Comparison of ENCODE assay signal across 31 mouse cellular contexts in the genomic region with DNA sequence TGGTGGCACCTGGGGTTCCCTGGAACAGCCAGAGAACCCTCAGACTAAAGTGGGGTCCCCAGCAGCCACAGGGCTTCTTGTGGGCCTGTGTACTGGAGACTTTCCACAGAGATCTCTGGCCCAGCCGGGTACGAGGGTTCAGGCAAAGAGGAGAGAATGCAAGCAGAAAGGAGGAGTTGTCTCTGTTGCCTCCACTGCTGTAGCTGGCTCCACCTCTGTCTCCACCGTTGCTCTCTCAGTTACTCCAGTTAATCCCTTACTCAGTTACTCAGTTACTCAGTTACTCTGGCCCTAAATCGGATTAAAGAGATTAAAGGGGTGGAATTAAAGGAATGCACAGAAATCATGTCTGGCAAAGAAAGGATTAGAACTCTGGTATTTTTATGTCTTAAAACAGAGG. TPM values are rescaled to one million over a fixed set of nuclear protein-coding genes. Genes with fewer than 3 reads are reported as not detected.
DNase-seq lines count a peak whose midpoint lies in the region; ATAC-seq and TF ChIP-seq lines count a peak whose summit lies in the region.
"Had no signal": no experiment of that assay in that cellular context is flagged by ENCODE, and none has a peak within 500 bp of the region (broad histone marks: within the 10 kb centered on the region; RNA-seq: fewer than 3 reads in every experiment).

A gene (minus strand): TSS at position 223 of the 400 bp plus-strand sequence.

- DNase-seq in forebrain, embryonic 10.5 days (ENCODE audit: extremely low spot score, low spot score) = no peak
- no peak for DNase-seq in forebrain, embryonic 11.5 days (ENCODE audit: low spot score)
- peak; percentile 83 for DNase-seq in kidney, adult 2 months
- DNase-seq in retina, postnatal 1 day = peak; percentile 33
- no peak for DNase-seq in retina, embryonic 14.5 days (ENCODE audit: low spot score)
- no peak for DNase-seq in urinary bladder, postnatal 14 days (ENCODE audit: low spot score)
- DNase-seq: adrenal gland, adult 8-10 months; adrenal gland, postnatal 25 days; cerebellum, adult 11-12 months; cerebellum, adult 8-10 months; cerebellum, postnatal 10 days; cerebellum, postnatal 36 days; embryo, embryonic 11 days; gastrocnemius, postnatal 25 days; heart, adult 18-20 months; heart, postnatal 10 days; heart, postnatal 36 days had no signal

- no peak within 1 kb of the TSS for H3K4me2 ChIP-seq in forebrain, embryonic 11.5 days (ENCODE audit: low read depth, low read length, severe bottlenecking)
- H3K4me2 ChIP-seq in kidney, embryonic 14.5 days (replicated peaks; ENCODE audit: low read depth, low read length) = no peak within 1 kb of the TSS
- H3K4me2 ChIP-seq: embryonic facial prominence, embryonic 13.5 days; forebrain, embryonic 12.5 days; forebrain, embryonic 15.5 days; heart, embryonic 12.5 days; heart, embryonic 15.5 days; hindbrain, embryonic 13.5 days had no signal

- no peaks in the 10 kb centered on the region for H3K36me3 ChIP-seq in forebrain, embryonic 10.5 days (replicated peaks)
- no peaks in the 10 kb centered on the region for H3K36me3 ChIP-seq in forebrain, embryonic 11.5 days (ENCODE audit: control insufficient read depth, insufficient read depth, low read length)
- no peaks in the 10 kb centered on the region for H3K36me3 ChIP-seq in kidney, adult 2 months (ENCODE audit: control insufficient read depth, insufficient read depth, low read length)
- no peaks in the 10 kb centered on the region for H3K36me3 ChIP-seq in kidney, embryonic 14.5 days (ENCODE audit: control insufficient read depth, insufficient read depth, low read length)
- H3K36me3 ChIP-seq: embryonic facial prominence, embryonic 10.5 days; embryonic facial prominence, embryonic 13.5 days; forebrain, embryonic 12.5 days; forebrain, embryonic 15.5 days; heart, embryonic 12.5 days; heart, embryonic 15.5 days; hindbrain, embryonic 10.5 days; hindbrain, embryonic 13.5 days had no signal

- ATAC-seq in forebrain, embryonic 11.5 days (replicated peaks; ENCODE audit: low FRiP score) = no peak
- ATAC-seq in kidney, embryonic 14.5 days (ENCODE audit: low FRiP score, low TSS enrichment) = no peak
- no peak for ATAC-seq in erythroblast, adult 5-6 weeks (replicated peaks; ENCODE audit: low FRiP score, poor library complexity, severe bottlenecking)
- ATAC-seq: activated CD4-positive, CD25-positive, alpha-beta regulatory T cell, adult 4 months; forebrain, embryonic 15.5 days had no signal

- TF ChIP-seq POLR2A in kidney, adult 2 months (IDR thresholded peaks at IDR 0.05; ENCODE audit: low read depth, low read length) = no peak

- H3K4me3 ChIP-seq in forebrain, embryonic 10.5 days = no peak within 1 kb of the TSS
- H3K4me3 ChIP-seq in forebrain, embryonic 11.5 days (ENCODE audit: low read depth, low read length) = no peak within 1 kb of the TSS
- H3K4me3 ChIP-seq in kidney, adult 2 months (ENCODE audit: insufficient read depth, low read depth, low read length) = peak within 1 kb of the TSS; percentile 31
- H3K4me3 ChIP-seq in kidney, embryonic 14.5 days (ENCODE audit: low read length) = no peak within 1 kb of the TSS
- H3K4me3 ChIP-seq: embryonic facial prominence, embryonic 10.5 days; embryonic facial prominence, embryonic 13.5 days; forebrain, embryonic 12.5 days; forebrain, embryonic 15.5 days; heart, embryonic 12.5 days; heart, embryonic 15.5 days; hindbrain, embryonic 10.5 days; hindbrain, embryonic 13.5 days had no signal

- H3K9me3 ChIP-seq in forebrain, embryonic 10.5 days = no peaks in the 10 kb centered on the region
- H3K9me3 ChIP-seq in forebrain, embryonic 11.5 days (ENCODE audit: control insufficient read depth, low read length) = no peaks in the 10 kb centered on the region
- no peaks in the 10 kb centered on the region for H3K9me3 ChIP-seq in kidney, embryonic 14.5 days (ENCODE audit: control insufficient read depth, low read length)
- H3K9me3 ChIP-seq: embryonic facial prominence, embryonic 10.5 days; embryonic facial prominence, embryonic 13.5 days; forebrain, embryonic 12.5 days; forebrain, embryonic 15.5 days; heart, embryonic 12.5 days; heart, embryonic 15.5 days; hindbrain, embryonic 10.5 days; hindbrain, embryonic 13.5 days had no signal

- WGBS in forebrain, embryonic 10.5 days = 60% methylated on average over 4 of the region's 4 CpGs
- 47% methylated on average over 4 of the region's 4 CpGs for WGBS in forebrain, embryonic 11.5 days
- WGBS in kidney, adult 2 months = 34% methylated on average over 4 of the region's 4 CpGs
- 74% methylated on average over 4 of the region's 4 CpGs for WGBS in kidney, embryonic 14.5 days

- H3K27me3 ChIP-seq in forebrain, embryonic 10.5 days (ENCODE audit: poor library complexity, severe bottlenecking) = no peaks in the 10 kb centered on the region
- H3K27me3 ChIP-seq in forebrain, embryonic 11.5 days (ENCODE audit: control insufficient read depth, insufficient read depth, low read length) = no peaks in the 10 kb centered on the region
- no peaks in the 10 kb centered on the region; the same call in 1 of the 2 replicates for H3K27me3 ChIP-seq in kidney, adult 2 months (replicated peaks; ENCODE audit: control insufficient read depth, insufficient read depth, low read length)
- no peaks in the 10 kb centered on the region for H3K27me3 ChIP-seq in kidney, embryonic 14.5 days (ENCODE audit: control insufficient read depth, insufficient read depth, low read length)
- H3K27me3 ChIP-seq: embryonic facial prominence, embryonic 13.5 days; forebrain, embryonic 15.5 days; heart, embryonic 15.5 days; hindbrain, embryonic 13.5 days had no signal

- peaks cover 5% of the 10 kb centered on the region; the same call in 1 of the 2 replicates for H3K4me1 ChIP-seq in forebrain, embryonic 10.5 days
- H3K4me1 ChIP-seq in forebrain, embryonic 11.5 days (replicated peaks; ENCODE audit: control insufficient read depth, insufficient read depth, low read length) = no peaks in the 10 kb centered on the region
- H3K4me1 ChIP-seq in kidney, adult 2 months (ENCODE audit: control insufficient read depth, insufficient read depth, low read length) = peaks cover 9% of the 10 kb centered on the region
- no peaks in the 10 kb centered on the region for H3K4me1 ChIP-seq in kidney, embryonic 14.5 days (ENCODE audit: control insufficient read depth, insufficient read depth, low read length)
- H3K4me1 ChIP-seq: embryonic facial prominence, embryonic 10.5 days; embryonic facial prominence, embryonic 13.5 days; forebrain, embryonic 12.5 days; forebrain, embryonic 15.5 days; heart, embryonic 12.5 days; heart, embryonic 15.5 days; hindbrain, embryonic 10.5 days; hindbrain, embryonic 13.5 days had no signal

- no peak within 1 kb of the TSS for H3K9ac ChIP-seq in forebrain, embryonic 11.5 days (ENCODE audit: low read length)
- no peak within 1 kb of the TSS for H3K9ac ChIP-seq in kidney, embryonic 14.5 days (ENCODE audit: low read depth, low read length)
- H3K9ac ChIP-seq: embryonic facial prominence, embryonic 13.5 days; forebrain, embryonic 12.5 days; forebrain, embryonic 15.5 days; heart, embryonic 12.5 days; heart, embryonic 15.5 days; hindbrain, embryonic 13.5 days had no signal

- no peak for TF ChIP-seq CTCF in kidney, adult 2 months (conservative IDR thresholded peaks at IDR 0.05; ENCODE audit: insufficient read depth, insufficient read length, low read depth, low read length)

- 0 out of 2 replicates have a peak within 1 kb of the TSS, but pooled peaks have one; percentile 15 for H3K27ac ChIP-seq in forebrain, embryonic 10.5 days
- H3K27ac ChIP-seq in forebrain, embryonic 11.5 days (ENCODE audit: low read depth, low read length) = no peak within 1 kb of the TSS
- peak within 1 kb of the TSS; percentile 56 for H3K27ac ChIP-seq in kidney, adult 2 months (ENCODE audit: insufficient read depth, low read depth, low read length)
- no peak within 1 kb of the TSS for H3K27ac ChIP-seq in kidney, embryonic 14.5 days (ENCODE audit: low read depth, low read length)
- H3K27ac ChIP-seq: embryonic facial prominence, embryonic 10.5 days; embryonic facial prominence, embryonic 13.5 days; forebrain, embryonic 12.5 days; forebrain, embryonic 15.5 days; heart, embryonic 15.5 days; hindbrain, embryonic 10.5 days; hindbrain, embryonic 13.5 days had no signal

RNA-seq across cellular contexts. Expression of the gene that starts here (rescaled TPM):
- not detected in 2 replicates for polyA plus RNA-seq in forebrain, embryonic 10.5 days (2016; fragmentation: Nextera tagmentation; extraction: Ambion mirVana)
- 0.39 TPM in 1 of 2 replicates, not detected in the other for polyA plus RNA-seq in forebrain, embryonic 11.5 days (2014; fragmentation: Nextera tagmentation; extraction: Ambion mirVana)
- 64.7 and 89.1 TPM in 2 replicates for polyA plus RNA-seq in kidney, adult 2 months (2012; rRNA removed)
- polyA plus RNA-seq in kidney, embryonic 14.5 days (2014; fragmentation: Nextera tagmentation; extraction: Ambion mirVana) = not detected in 2 replicates
- not detected in 2 replicates for total RNA-seq in erythroblast, adult 5-6 weeks (2015; ENCODE audit: low replicate concordance)
- not detected in 2 replicates for total RNA-seq in erythroblast, adult 5-6 weeks (2017; ENCODE audit: low replicate concordance)
- total RNA-seq: adrenal gland, adult 8-10 months; adrenal gland, postnatal 25 days; gastrocnemius, adult 8-10 months; gastrocnemius, postnatal 25 days; heart, adult 18-20 months; heart, postnatal 10 days; heart, postnatal 36 days had no signal
- polyA plus RNA-seq: activated CD4-positive, CD25-positive, alpha-beta regulatory T cell, adult 4 months; cortical plate, adult 2 months; embryonic facial prominence, embryonic 10.5 days; embryonic facial prominence, embryonic 13.5 days; forebrain, embryonic 12.5 days; gonadal fat pad, adult 2 months; heart, embryonic 12.5 days; heart, embryonic 15.5 days had no signal

Comparison
In these comparisons a context has a peak if more than half of its experiments do, and no peak if none do; other contexts are left out.
1. RNA of the gene that starts here (polyA plus RNA-seq): 64.7 to 89.1 TPM in kidney, adult 2 months; not detected in forebrain, embryonic 10.5 days, 0.39 TPM in forebrain, embryonic 11.5 days and not detected in kidney, embryonic 14.5 days; every median in the first group is over 10 times any median in the second.
2. DNase-seq: peak in kidney, adult 2 months (single experiment) and retina, postnatal 1 day (single experiment); none in forebrain, embryonic 10.5 days (single experiment), forebrain, embryonic 11.5 days (single experiment), retina, embryonic 14.5 days (single experiment) and urinary bladder, postnatal 14 days (single experiment).
3. H3K27ac ChIP-seq: peak in forebrain, embryonic 10.5 days (single experiment) and kidney, adult 2 months (single experiment); none in forebrain, embryonic 11.5 days (single experiment) and kidney, embryonic 14.5 days (single experiment).